Mouse (Mus musculus) ES-Bruce4 (cell line): ENCODE data around the gene Ldhd. TPM values are rescaled to one million over a fixed set of nuclear protein-coding genes. Genes with fewer than 3 reads are reported as not detected.
"Not testable (repeated sequence)": the region's sequence is repeated elsewhere in the genome, so short reads cannot be mapped to it uniquely, and the experiment has no call there.

Experiments used
- H3K27ac ChIP-seq: 2 replicates; pipeline ENCODE4 v1.5.1; 2012; ENCODE audit warnings: low read length, inconsistent platforms; ENCODE audit not compliant: insufficient read depth
- H3K27me3 ChIP-seq: 2 replicates; pipeline ENCODE4 v1.6.1; 2012; ENCODE audit warnings: mild to moderate bottlenecking, low read length, inconsistent platforms; ENCODE audit not compliant: control insufficient read depth, poor library complexity, insufficient read depth, severe bottlenecking
- H3K36me3 ChIP-seq: 2 replicates; pipeline ENCODE4 v1.6.1; 2012; ENCODE audit warnings: inconsistent platforms, mild to moderate bottlenecking, low read length, moderate library complexity; ENCODE audit not compliant: control insufficient read depth, poor library complexity, insufficient read depth, severe bottlenecking
- H3K4me1 ChIP-seq: one replicate; pipeline ENCODE4 v1.8.1; 2011; ENCODE audit warnings: low read length; ENCODE audit not compliant: control insufficient read depth, insufficient read depth
- H3K4me3 ChIP-seq: 2 replicates; pipeline ENCODE4 v1.5.1; 2011; ENCODE audit warnings: low read depth, mild to moderate bottlenecking, low read length
- H3K9ac ChIP-seq: 2 replicates; pipeline ENCODE4 v1.6.1; 2012; ENCODE audit warnings: low read depth, mild to moderate bottlenecking, inconsistent platforms; ENCODE audit not compliant: poor library complexity, severe bottlenecking
- H3K9me3 ChIP-seq: replicated peaks from 2 replicates; pipeline ENCODE4 v1.6.1; 2012; ENCODE audit warnings: mild to moderate bottlenecking, low read length, inconsistent platforms; ENCODE audit not compliant: control insufficient read depth, poor library complexity, insufficient read depth, severe bottlenecking
- CTCF ChIP-seq: IDR thresholded peaks from one replicate; pipeline ENCODE4 v1.8.1; 2011; ENCODE audit warnings: low read depth, low read length
- EP300 ChIP-seq: IDR thresholded peaks from 2 replicates; pipeline ENCODE4 v1.6.1; 2011; ENCODE audit warnings: low read depth, low read length; ENCODE audit not compliant: insufficient read depth
- POLR2A ChIP-seq: IDR thresholded peaks from one replicate; pipeline ENCODE4 v1.8.1; 2011; ENCODE audit warnings: low read length; ENCODE audit not compliant: insufficient read depth
- polyA plus RNA-seq: library from polyadenylated mRNA; stranded (reverse); fragments of >200 nt; gene quantifications from 2 replicates; pipeline ENCODE4 v1.2.4, GENCODE M21; 2011; ENCODE audit warnings: low read depth; ENCODE audit not compliant: missing spikeins, insufficient read depth, insufficient read length

Ldhd gene
- polyA plus RNA-seq, 1 experiment = 1.7 TPM

- no peaks in the 10 kb centered on the region for H3K9me3 ChIP-seq
- H3K27ac ChIP-seq = no peak overlapping the region
- TF ChIP-seq POLR2A (no peak), CTCF (no peak), EP300 (no peak)
- peaks cover 3% of the 10 kb centered on the region for H3K4me1 ChIP-seq
- no peaks in the 10 kb centered on the region for H3K27me3 ChIP-seq
- H3K9ac ChIP-seq = no peak overlapping the region
- H3K4me3 ChIP-seq = no peak overlapping the region
- peaks cover 9% of the 10 kb centered on the region for H3K36me3 ChIP-seq
These were observed 28.7 kb upstream of the Ldhd start for GRCm38 (mm10) chr8:111658819-111659423.

GRCm38 (mm10) chr8:111657312-111657854, 27.2 kb upstream of the Ldhd start:
- TF ChIP-seq EP300 (no peak), POLR2A (no peak), CTCF (no peak)
- H3K4me3 ChIP-seq = no peak overlapping the region
- H3K27me3 ChIP-seq = no peaks in the 10 kb centered on the region
- no peak overlapping the region for H3K27ac ChIP-seq
- no peak overlapping the region for H3K9ac ChIP-seq
- H3K4me1 ChIP-seq = peaks cover 3% of the 10 kb centered on the region
- H3K9me3 ChIP-seq = no peaks in the 10 kb centered on the region
- H3K36me3 ChIP-seq = peaks cover 9% of the 10 kb centered on the region

- Histone ChIP-seq H3K9me3 (no peaks in the 10 kb centered on the region), H3K27me3 (no peaks in the 10 kb centered on the region), H3K4me3 (no peak overlapping the region), H3K36me3 (0 out of 2 replicates have a peak, but pooled peaks cover 2% of the 10 kb centered on the region), H3K9ac (no peak overlapping the region), H3K27ac (no peak overlapping the region), H3K4me1 (peaks cover 9% of the 10 kb centered on the region)
- TF ChIP-seq CTCF = no peak
- TF ChIP-seq POLR2A = no peak
- no peak for TF ChIP-seq EP300
These were observed 23.4 kb upstream of the Ldhd start for GRCm38 (mm10) chr8:111653524-111653923.

- no peaks in the 10 kb centered on the region for H3K27me3 ChIP-seq
- H3K36me3 ChIP-seq = no peaks in the 10 kb centered on the region; the same call in 1 of the 2 replicates
These were observed 20.5 kb upstream of the Ldhd start for GRCm38 (mm10) chr8:111650651-111651050.

GRCm38 (mm10) chr8:111648834-111649233, 18.7 kb upstream of the Ldhd start:
- Histone ChIP-seq H3K36me3 (no peaks in the 10 kb centered on the region; the same call in 1 of the 2 replicates), H3K4me3 (no peak overlapping the region), H3K9me3 (no peaks in the 10 kb centered on the region), H3K27me3 (no peaks in the 10 kb centered on the region), H3K27ac (peak overlapping the region; percentile 99), H3K9ac (no peak overlapping the region), H3K4me1 (peaks cover 8% of the 10 kb centered on the region)
- TF ChIP-seq EP300 (peak; percentile 98), CTCF (no peak)

More at GRCm38 (mm10) chr8:111650651-111651050, 20.5 kb upstream of the Ldhd start:
- H3K27ac ChIP-seq = peak overlapping the region; percentile 98
- H3K4me1 ChIP-seq = peaks cover 6% of the 10 kb centered on the region
- H3K4me3 ChIP-seq = no peak overlapping the region
- TF ChIP-seq EP300 = peak; percentile 86
- no peak for TF ChIP-seq POLR2A
- H3K9ac ChIP-seq = peak overlapping the region; percentile 60
- no peaks in the 10 kb centered on the region for H3K9me3 ChIP-seq

- H3K9me3 ChIP-seq = no peaks in the 10 kb centered on the region
- H3K36me3 ChIP-seq = no peaks in the 10 kb centered on the region; the same call in 1 of the 2 replicates
- H3K4me1 ChIP-seq = peaks cover 6% of the 10 kb centered on the region
- H3K27ac ChIP-seq = peak overlapping the region; percentile 47; the same call in 1 of the 2 replicates
- H3K4me3 ChIP-seq = no peak overlapping the region
- TF ChIP-seq POLR2A = no peak
- TF ChIP-seq EP300 = no peak
- no peak for TF ChIP-seq CTCF
- no peaks in the 10 kb centered on the region for H3K27me3 ChIP-seq
- H3K9ac ChIP-seq = peak overlapping the region; percentile 34
These were observed 15.5 kb upstream of the Ldhd start for GRCm38 (mm10) chr8:111645715-111646114.

- Histone ChIP-seq H3K9ac (peak overlapping the region; percentile 99), H3K27ac (peak overlapping the region; percentile 76), H3K4me3 (peak overlapping the region; percentile 86)
- H3K9me3 ChIP-seq, H3K27me3 ChIP-seq, H3K4me1 ChIP-seq, H3K36me3 ChIP-seq: not testable (repeated sequence)
These were observed 14.3 kb upstream of the Ldhd start for GRCm38 (mm10) chr8:111644286-111645051.
